Mouse (Mus musculus): Measurements from ENCODE around the gene Inf2. TPM values are rescaled to one million over a fixed set of nuclear protein-coding genes. Genes with fewer than 3 reads are reported as not detected.

The Inf2 gene
- polyA plus RNA-seq, 2 experiments, result 6.9 to 27.5 TPM

DNA sequence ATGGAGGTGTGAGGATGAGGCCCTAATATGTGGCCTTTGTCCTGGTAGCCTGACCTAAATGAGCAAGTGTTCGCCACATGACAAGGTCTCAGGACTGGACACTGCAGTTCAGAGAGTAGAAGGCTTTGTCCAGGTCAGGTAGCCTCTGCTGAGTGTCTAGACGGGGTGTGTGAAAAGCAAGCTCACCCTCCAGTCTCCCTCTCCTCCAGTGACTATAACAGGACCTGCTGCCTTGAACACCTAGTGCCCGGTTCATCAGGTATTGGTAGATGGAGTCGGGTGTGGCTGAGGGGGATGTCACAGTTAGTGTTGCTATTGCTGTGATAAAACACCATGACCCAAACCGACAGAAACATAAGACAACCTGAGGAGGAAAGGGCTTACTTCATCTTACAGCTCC, 2.7 kb downstream of the Inf2 start:
- no peak for ATAC-seq (ENCODE audit: low FRiP score, low read depth)
- no peaks in the 10 kb centered on the region for H3K27me3 ChIP-seq (ENCODE audit: control insufficient read depth, insufficient read depth, low read length)

DNA sequence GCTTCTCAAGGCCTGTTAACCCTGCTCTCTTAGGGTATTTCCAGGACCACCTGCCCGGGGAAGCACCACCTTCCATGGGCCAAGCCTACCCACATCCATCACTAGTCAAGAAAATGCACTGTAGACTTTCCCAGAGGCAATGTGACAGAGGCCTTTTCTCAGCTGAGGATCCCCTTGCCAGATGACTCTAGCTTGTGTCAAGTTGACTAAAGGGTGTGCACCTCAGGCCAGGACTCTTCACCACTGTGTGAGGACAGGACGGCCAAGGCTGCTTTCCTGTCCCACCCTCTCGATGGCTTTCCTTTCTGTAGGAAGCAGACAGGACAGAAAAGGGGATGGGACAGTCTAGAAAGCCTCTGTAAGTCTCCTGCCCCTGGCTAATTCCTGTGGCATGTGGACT, 3.1 kb downstream of the Inf2 start:
- H3K4me1 ChIP-seq (ENCODE audit: control insufficient read depth, insufficient read depth, low read length), result peaks cover 38% of the 10 kb centered on the region
- WGBS, result 91% methylated on average over 3 of the region's 3 CpGs
- no peak for TF ChIP-seq POLR2A (IDR thresholded peaks at IDR 0.05; ENCODE audit: borderline replicate concordance, extremely low read depth, insufficient read depth, insufficient read length)
- H3K9ac ChIP-seq (ENCODE audit: low read depth, low read length, severe bottlenecking), result no peak overlapping the region
- H3K9me3 ChIP-seq (ENCODE audit: control insufficient read depth, low read length), result no peaks in the 10 kb centered on the region
- H3K4me3 ChIP-seq (replicated peaks; ENCODE audit: low read length), result no peak overlapping the region
- no peaks in the 10 kb centered on the region for H3K36me3 ChIP-seq (ENCODE audit: control insufficient read depth, insufficient read depth, low read length)
- DNase-seq (ENCODE audit: low spot score) (no peak), ATAC-seq (ENCODE audit: low FRiP score, low read depth) (no peak)
- H3K27ac ChIP-seq (replicated peaks; ENCODE audit: low read depth, low read length), result no peak overlapping the region
- no peak overlapping the region for H3K4me2 ChIP-seq (replicated peaks; ENCODE audit: low read depth, low read length, severe bottlenecking)
- H3K27me3 ChIP-seq (ENCODE audit: control insufficient read depth, insufficient read depth, low read length), result no peaks in the 10 kb centered on the region

More for the DNA sequence above, 2.7 kb downstream of the Inf2 start:
- Histone ChIP-seq H3K4me1 (ENCODE audit: control insufficient read depth, insufficient read depth, low read length) (peaks cover 34% of the 10 kb centered on the region), H3K4me3 (replicated peaks; ENCODE audit: low read length) (no peak overlapping the region), H3K27ac (replicated peaks; ENCODE audit: low read depth, low read length) (no peak overlapping the region), H3K4me2 (replicated peaks; ENCODE audit: low read depth, low read length, severe bottlenecking) (no peak overlapping the region), H3K36me3 (ENCODE audit: control insufficient read depth, insufficient read depth, low read length) (no peaks in the 10 kb centered on the region), H3K9ac (ENCODE audit: low read depth, low read length, severe bottlenecking) (no peak overlapping the region), H3K9me3 (ENCODE audit: control insufficient read depth, low read length) (no peaks in the 10 kb centered on the region)
- WGBS, result 84% methylated on average over 5 of the region's 5 CpGs
- TF ChIP-seq POLR2A (IDR thresholded peaks at IDR 0.05; ENCODE audit: borderline replicate concordance, extremely low read depth, insufficient read depth, insufficient read length), result no peak
- DNase-seq (ENCODE audit: low spot score), result no peak

DNA sequence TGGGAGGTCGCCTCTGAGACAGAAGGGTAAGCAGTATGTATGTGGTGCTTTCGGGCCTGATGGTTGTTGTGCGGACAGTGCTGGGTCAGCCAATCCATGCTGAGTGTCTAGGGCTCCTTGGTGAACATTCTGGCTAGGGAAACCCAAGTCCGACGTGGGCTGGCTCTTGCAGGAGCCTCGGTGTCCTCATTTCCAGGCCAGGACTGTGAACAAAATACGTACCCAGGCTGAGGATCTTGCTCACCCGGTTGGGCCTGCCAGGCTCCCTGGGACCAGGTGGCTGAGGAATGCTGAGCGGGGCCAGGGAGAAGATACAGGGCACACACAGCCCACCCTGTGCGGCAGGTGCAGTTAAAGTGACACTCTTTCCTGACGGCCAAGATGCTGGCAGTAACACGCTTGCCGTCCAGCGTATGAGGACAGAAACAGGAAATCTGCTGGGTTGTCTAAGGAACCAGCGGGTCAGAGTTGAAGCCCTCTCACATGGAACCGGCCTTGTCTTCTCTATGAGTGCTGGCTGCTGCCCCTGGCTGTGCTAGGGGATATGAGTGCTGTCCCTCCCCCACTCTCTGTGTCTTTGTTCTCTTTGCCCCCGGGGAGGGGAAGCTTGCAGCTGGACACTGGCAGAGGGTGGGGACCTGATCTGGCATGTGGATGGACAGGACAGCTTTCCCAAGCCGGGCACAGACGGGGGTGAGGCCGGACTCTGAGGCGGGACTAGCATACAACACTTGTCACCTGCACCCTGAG, 4.6 kb downstream of the Inf2 start:
- DNase-seq (ENCODE audit: low spot score) (no peak), ATAC-seq (ENCODE audit: low FRiP score, low read depth) (no peak)
- TF ChIP-seq POLR2A (IDR thresholded peaks at IDR 0.05; ENCODE audit: borderline replicate concordance, extremely low read depth, insufficient read depth, insufficient read length), result no peak
- Histone ChIP-seq H3K9me3 (ENCODE audit: control insufficient read depth, low read length) (no peaks in the 10 kb centered on the region), H3K4me3 (replicated peaks; ENCODE audit: low read length) (no peak overlapping the region), H3K36me3 (ENCODE audit: control insufficient read depth, insufficient read depth, low read length) (no peaks in the 10 kb centered on the region), H3K4me2 (replicated peaks; ENCODE audit: low read depth, low read length, severe bottlenecking) (no peak overlapping the region), H3K9ac (ENCODE audit: low read depth, low read length, severe bottlenecking) (no peak overlapping the region), H3K4me1 (ENCODE audit: control insufficient read depth, insufficient read depth, low read length) (peaks cover 35% of the 10 kb centered on the region), H3K27me3 (ENCODE audit: control insufficient read depth, insufficient read depth, low read length) (no peaks in the 10 kb centered on the region), H3K27ac (replicated peaks; ENCODE audit: low read depth, low read length) (no peak overlapping the region)
- 77% methylated on average over 20 of the region's 21 CpGs for WGBS

DNA sequence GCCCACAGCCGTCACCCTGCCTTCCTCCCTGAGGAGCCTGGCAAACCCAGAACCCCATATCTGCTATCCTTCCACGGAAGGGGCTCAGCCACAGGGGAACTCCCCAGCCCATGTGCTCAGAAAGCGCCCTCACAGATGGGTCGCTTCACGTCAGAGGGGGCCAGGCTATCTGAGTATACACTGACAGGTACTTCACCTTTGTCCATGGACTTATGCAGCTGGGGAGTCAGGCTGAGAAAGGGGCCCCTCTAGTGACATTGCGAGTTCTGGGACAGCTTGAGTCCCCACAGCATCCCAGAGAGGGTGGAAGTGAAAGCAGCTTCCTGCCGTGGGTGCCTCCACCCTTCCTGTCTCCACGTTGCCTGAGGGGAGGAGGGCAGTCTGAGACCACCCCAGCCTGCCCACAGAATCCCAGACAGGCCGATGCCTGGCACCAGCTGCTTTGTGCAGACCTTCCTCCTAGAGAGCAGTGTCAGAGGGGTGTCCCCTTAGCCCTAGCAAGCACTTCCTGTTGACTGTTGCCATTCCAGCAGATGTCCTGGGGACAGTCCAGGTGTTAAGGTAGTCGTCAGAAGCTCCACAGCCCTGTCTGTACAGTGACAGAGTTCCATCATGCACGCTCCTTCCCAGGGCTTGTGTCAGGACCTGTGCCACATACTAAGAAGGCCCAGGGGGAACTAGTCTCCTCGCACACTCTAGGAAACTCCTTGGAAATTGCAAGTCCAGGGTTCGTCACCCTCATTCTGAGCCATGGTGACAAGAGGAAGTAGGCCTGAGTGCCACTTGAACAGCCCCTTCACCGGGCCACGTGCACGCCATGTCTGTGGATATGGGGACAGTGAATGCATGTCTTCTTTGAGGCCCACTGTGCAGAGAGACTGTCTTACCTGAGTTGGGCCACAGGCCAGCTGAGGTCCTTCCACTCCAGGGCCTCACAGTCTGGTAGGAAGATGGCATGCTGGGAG, 5.6 kb downstream of the Inf2 start:
- H3K9me3 ChIP-seq (ENCODE audit: control insufficient read depth, low read length), result no peaks in the 10 kb centered on the region
- 69% methylated on average over 14 of the region's 16 CpGs for WGBS
- ATAC-seq (ENCODE audit: low FRiP score, low read depth), result no peak
- peaks cover 34% of the 10 kb centered on the region for H3K4me1 ChIP-seq (ENCODE audit: control insufficient read depth, insufficient read depth, low read length)
- H3K4me3 ChIP-seq (replicated peaks; ENCODE audit: low read length), result no peak overlapping the region
- H3K36me3 ChIP-seq (ENCODE audit: control insufficient read depth, insufficient read depth, low read length), result no peaks in the 10 kb centered on the region
- no peaks in the 10 kb centered on the region for H3K27me3 ChIP-seq (ENCODE audit: control insufficient read depth, insufficient read depth, low read length)
- no peak overlapping the region; the same call in 1 of the 2 replicates for H3K9ac ChIP-seq (ENCODE audit: low read depth, low read length, severe bottlenecking)
- no peak overlapping the region for H3K4me2 ChIP-seq (replicated peaks; ENCODE audit: low read depth, low read length, severe bottlenecking)
- no peak for DNase-seq (ENCODE audit: low spot score)
- no peak for TF ChIP-seq POLR2A (IDR thresholded peaks at IDR 0.05; ENCODE audit: borderline replicate concordance, extremely low read depth, insufficient read depth, insufficient read length)
- peak overlapping the region; percentile 38; the same call in 1 of the 2 replicates for H3K27ac ChIP-seq (replicated peaks; ENCODE audit: low read depth, low read length)

DNA sequence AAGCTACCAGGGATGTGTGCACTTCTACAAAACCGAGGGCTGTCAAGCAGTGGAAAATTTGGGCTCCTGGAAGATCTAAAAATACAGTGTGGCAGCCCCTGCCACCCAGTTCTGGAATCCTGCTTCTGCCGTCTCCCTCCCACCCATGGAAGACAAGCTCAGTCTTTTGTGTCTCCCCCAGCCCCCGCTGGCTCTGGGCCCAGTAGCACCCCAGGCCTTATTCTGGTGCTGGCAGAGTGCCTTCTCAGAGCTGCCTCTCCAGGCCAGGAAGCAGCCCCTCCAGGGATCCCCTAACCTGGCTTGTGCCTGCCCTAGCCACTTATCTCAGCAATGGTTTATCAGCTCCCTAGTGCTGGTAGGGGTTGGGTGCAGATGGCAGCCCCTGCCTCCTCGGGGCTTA, 6.4 kb downstream of the Inf2 start:
- Histone ChIP-seq H3K27me3 (ENCODE audit: control insufficient read depth, insufficient read depth, low read length) (no peaks in the 10 kb centered on the region), H3K9ac (ENCODE audit: low read depth, low read length, severe bottlenecking) (0 out of 2 replicates have a peak overlapping the region, but pooled peaks have one; percentile 6), H3K36me3 (ENCODE audit: control insufficient read depth, insufficient read depth, low read length) (no peaks in the 10 kb centered on the region), H3K4me3 (replicated peaks; ENCODE audit: low read length) (no peak overlapping the region), H3K27ac (replicated peaks; ENCODE audit: low read depth, low read length) (0 out of 2 replicates have a peak overlapping the region, but pooled peaks have one; percentile 38), H3K4me1 (ENCODE audit: control insufficient read depth, insufficient read depth, low read length) (peaks cover 26% of the 10 kb centered on the region), H3K4me2 (replicated peaks; ENCODE audit: low read depth, low read length, severe bottlenecking) (no peak overlapping the region), H3K9me3 (ENCODE audit: control insufficient read depth, low read length) (no peaks in the 10 kb centered on the region)
- ATAC-seq (ENCODE audit: low FRiP score, low read depth), result no peak
- no peak for DNase-seq (ENCODE audit: low spot score)
- no peak for TF ChIP-seq POLR2A (IDR thresholded peaks at IDR 0.05; ENCODE audit: borderline replicate concordance, extremely low read depth, insufficient read depth, insufficient read length)
- 38% methylated on average over 4 of the region's 4 CpGs for WGBS
